Mouse (Mus musculus) thymus, adult 2 months (tissue): ENCODE measurements around the gene Slc9a9.

Experiments
- CTCF ChIP-seq: fragments of 200-500 bp; IDR thresholded peaks from 2 replicates; pipeline ENCODE4 v1.5.1; 2012; ENCODE audit warnings: mild to moderate bottlenecking, control low read depth, low read length, moderate library complexity, borderline replicate concordance; ENCODE audit not compliant: control insufficient read depth, poor library complexity, insufficient read depth; ENCODE audit errors: extremely low read depth
- POLR2A ChIP-seq: fragments of 200-500 bp; IDR thresholded peaks from 2 replicates; pipeline ENCODE4 v1.6.1; 2012; ENCODE audit warnings: mild to moderate bottlenecking, low read length, control low read depth, moderate library complexity; ENCODE audit not compliant: control insufficient read depth, poor library complexity, insufficient read depth; ENCODE audit errors: extremely low read depth

- no peak for TF ChIP-seq CTCF
- no peak for TF ChIP-seq POLR2A
Measured at GRCm38 (mm10) chr9:95068466-95068865, 398.8 kb downstream of the Slc9a9 start.
